Mouse (Mus musculus) midbrain, embryonic 10.5 days (tissue): ENCODE data around the gene Tgfa. TPM values are rescaled to one million over a fixed set of nuclear protein-coding genes. Genes with fewer than 3 reads are reported as not detected.

ENCODE experiments used
- polyA plus RNA-seq: library from polyadenylated mRNA; unstranded; fragments of >200 nt; fragmentation: Nextera tagmentation; extraction: Ambion mirVana; gene quantifications from 2 replicates; pipeline ENCODE4 v1.2.1, GENCODE M21; 2016

The Tgfa gene
- polyA plus RNA-seq, 1 experiment from 2014 or later: 1.3 TPM

Other genes starting within 250 kb of the Tgfa start
- gene Dusp11, start 233.6 kb upstream of the Tgfa start, polyA plus RNA-seq: 38.5 and 38.8 TPM in 2 replicates
- gene Figla, start 179.1 kb upstream of the Tgfa start, polyA plus RNA-seq: not detected in 2 replicates
- gene Add2, start 166.5 kb upstream of the Tgfa start, polyA plus RNA-seq: 43.3 and 81.8 TPM in 2 replicates
- 169 and 196 TPM in 2 replicates for gene Fam136a, start 170.4 kb downstream of the Tgfa start, polyA plus RNA-seq
- 799 and 889 TPM in 2 replicates for gene Snrpg, start 176.1 kb downstream of the Tgfa start, polyA plus RNA-seq
- 87.9 and 110 TPM in 2 replicates for gene Pcyox1, start 201.9 kb downstream of the Tgfa start, polyA plus RNA-seq
- gene Tia1, start 209.0 kb downstream of the Tgfa start, polyA plus RNA-seq: 221 and 253 TPM in 2 replicates
- gene Gm44790, start 231.4 kb downstream of the Tgfa start, polyA plus RNA-seq: 0.63 and 0.89 TPM in 2 replicates
- gene C87436, start 243.2 kb downstream of the Tgfa start, polyA plus RNA-seq: 22.8 and 24.8 TPM in 2 replicates